Mouse (Mus musculus): ENCODE results near the gene Slfn2. TPM values are rescaled to one million over a fixed set of nuclear protein-coding genes. Genes with fewer than 3 reads are reported as not detected.
A peak's percentile ranks its signal among the peaks of the same experiment; 100 is the strongest.
"Not testable (repeated sequence)": the region's sequence is repeated elsewhere in the genome, so short reads cannot be mapped to it uniquely, and the experiment has no call there.

The Slfn2 gene
- 0.89 and 1.6 TPM in 2 replicates for polyA plus RNA-seq (2014; fragmentation: Nextera tagmentation; extraction: Ambion mirVana)

DNA sequence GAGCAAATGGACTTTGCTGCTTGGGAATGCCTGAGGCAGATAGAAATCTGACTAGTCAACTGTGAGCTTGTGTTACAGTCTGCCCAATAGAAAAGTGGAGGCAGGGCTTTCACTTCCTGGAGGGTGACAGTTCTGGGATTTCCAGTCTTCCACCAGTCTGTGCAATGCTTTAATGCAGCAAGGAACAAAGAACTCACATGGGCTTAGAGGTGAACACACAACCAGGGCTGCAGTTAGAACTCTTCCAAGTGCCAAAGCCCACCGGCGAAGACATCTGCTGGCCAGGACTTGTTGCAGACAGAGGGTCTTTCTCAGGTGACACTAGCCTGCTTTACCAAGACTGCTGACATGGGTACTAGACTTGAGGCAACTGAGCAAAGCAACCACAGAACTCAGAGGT, at the start of gene Slfn2:
Gene Slfn2, plus strand, starts transcription at position 167 of the 400 bp plus-strand sequence.
- Histone ChIP-seq H3K4me1 (replicated peaks; ENCODE audit: control insufficient read depth, insufficient read depth, low read length) (no peaks in the 10 kb centered on the region; the same call in 1 of the 2 replicates), H3K9ac (ENCODE audit: low read length) (no peak within 1 kb of the TSS), H3K36me3 (ENCODE audit: control insufficient read depth, insufficient read depth, low read length) (no peaks in the 10 kb centered on the region), H3K27me3 (ENCODE audit: control insufficient read depth, insufficient read depth, low read length) (no peaks in the 10 kb centered on the region), H3K9me3 (ENCODE audit: control insufficient read depth, low read length) (no peaks in the 10 kb centered on the region), H3K27ac (ENCODE audit: low read depth, low read length) (no peak within 1 kb of the TSS), H3K4me3 (ENCODE audit: low read depth, low read length) (no peak within 1 kb of the TSS), H3K4me2 (ENCODE audit: low read depth, low read length, severe bottlenecking) (no peak within 1 kb of the TSS)
- ATAC-seq (replicated peaks; ENCODE audit: low FRiP score): no peak
- WGBS: 77% methylated on average over 2 of the region's 2 CpGs
- DNase-seq (ENCODE audit: low spot score): no peak

GRCm38 (mm10) chr11:83016093-83016492, 48.8 kb upstream of the Slfn2 start:
- Histone ChIP-seq H3K9me3 (ENCODE audit: control insufficient read depth, low read length) (no peaks in the 10 kb centered on the region), H3K4me2 (ENCODE audit: low read depth, low read length, severe bottlenecking) (no peak overlapping the region), H3K36me3 (ENCODE audit: control insufficient read depth, insufficient read depth, low read length) (no peaks in the 10 kb centered on the region), H3K4me1 (replicated peaks; ENCODE audit: control insufficient read depth, insufficient read depth, low read length) (no peaks in the 10 kb centered on the region), H3K9ac (ENCODE audit: low read length) (no peak overlapping the region), H3K27me3 (ENCODE audit: control insufficient read depth, insufficient read depth, low read length) (no peaks in the 10 kb centered on the region), H3K4me3 (ENCODE audit: low read depth, low read length) (no peak overlapping the region), H3K27ac (ENCODE audit: low read depth, low read length) (no peak overlapping the region)
- DNase-seq (ENCODE audit: low spot score) (no peak), ATAC-seq (replicated peaks; ENCODE audit: low FRiP score) (no peak)

- H3K4me3 ChIP-seq (ENCODE audit: low read depth, low read length); H3K4me2 ChIP-seq (ENCODE audit: low read depth, low read length, severe bottlenecking); H3K9me3 ChIP-seq (ENCODE audit: control insufficient read depth, low read length); H3K27ac ChIP-seq (ENCODE audit: low read depth, low read length); ATAC-seq (replicated peaks; ENCODE audit: low FRiP score); DNase-seq (ENCODE audit: low spot score); H3K9ac ChIP-seq (ENCODE audit: low read length); H3K27me3 ChIP-seq (ENCODE audit: control insufficient read depth, insufficient read depth, low read length); H3K36me3 ChIP-seq (ENCODE audit: control insufficient read depth, insufficient read depth, low read length); H3K4me1 ChIP-seq (replicated peaks; ENCODE audit: control insufficient read depth, insufficient read depth, low read length): not testable (repeated sequence)
- WGBS: 81% methylated on average over 18 of the region's 18 CpGs
Measured at GRCm38 (mm10) chr11:83019561-83020519, 45.1 kb upstream of the Slfn2 start.

- Histone ChIP-seq H3K27ac (ENCODE audit: low read depth, low read length) (no peak within 1 kb of the TSS), H3K36me3 (ENCODE audit: control insufficient read depth, insufficient read depth, low read length) (no peaks in the 10 kb centered on the region), H3K9me3 (ENCODE audit: control insufficient read depth, low read length) (no peaks in the 10 kb centered on the region), H3K27me3 (ENCODE audit: control insufficient read depth, insufficient read depth, low read length) (no peaks in the 10 kb centered on the region), H3K9ac (ENCODE audit: low read length) (no peak within 1 kb of the TSS), H3K4me1 (replicated peaks; ENCODE audit: control insufficient read depth, insufficient read depth, low read length) (no peaks in the 10 kb centered on the region), H3K4me2 (ENCODE audit: low read depth, low read length, severe bottlenecking) (no peak within 1 kb of the TSS), H3K4me3 (ENCODE audit: low read depth, low read length) (no peak within 1 kb of the TSS)
- DNase-seq (ENCODE audit: low spot score) (no peak), ATAC-seq (replicated peaks; ENCODE audit: low FRiP score) (no peak)
- 83% methylated on average over 5 of the region's 5 CpGs for WGBS
Measured at GRCm38 (mm10) chr11:83020621-83021020, 44.3 kb upstream of the Slfn2 start, which contains the start of gene Slfn8. Gene Slfn8, minus strand, starts transcription at chr11:83020810.

DNA sequence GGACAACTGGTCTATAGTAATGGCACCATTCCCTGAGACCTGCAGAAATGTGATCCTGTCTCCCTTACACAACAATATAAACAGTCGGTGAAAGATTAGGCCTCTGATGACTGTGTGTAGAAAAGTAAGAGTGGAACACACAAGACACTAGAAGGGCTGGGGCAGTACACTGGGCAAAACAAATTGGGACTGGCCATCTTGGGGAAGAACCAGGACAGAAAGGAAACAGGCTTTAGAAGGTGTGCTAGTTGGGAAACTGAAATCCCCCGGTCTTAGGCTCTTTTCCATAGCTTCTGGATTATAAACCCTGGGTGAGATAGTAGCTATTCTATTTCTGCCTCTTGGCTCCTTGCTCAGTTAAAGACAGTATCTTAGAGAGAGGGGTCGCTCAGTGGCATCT, 26.2 kb upstream of the Slfn2 start:
- H3K27ac ChIP-seq (ENCODE audit: low read depth, low read length); H3K4me1 ChIP-seq (replicated peaks; ENCODE audit: control insufficient read depth, insufficient read depth, low read length); H3K36me3 ChIP-seq (ENCODE audit: control insufficient read depth, insufficient read depth, low read length); DNase-seq (ENCODE audit: low spot score); ATAC-seq (replicated peaks; ENCODE audit: low FRiP score); H3K9me3 ChIP-seq (ENCODE audit: control insufficient read depth, low read length); H3K9ac ChIP-seq (ENCODE audit: low read length); H3K4me2 ChIP-seq (ENCODE audit: low read depth, low read length, severe bottlenecking); H3K4me3 ChIP-seq (ENCODE audit: low read depth, low read length); H3K27me3 ChIP-seq (ENCODE audit: control insufficient read depth, insufficient read depth, low read length): not testable (repeated sequence)
- 88% methylated on average over 3 of the region's 3 CpGs for WGBS

- ATAC-seq (replicated peaks; ENCODE audit: low FRiP score) (no peak), DNase-seq (ENCODE audit: low spot score) (no peak)
- Histone ChIP-seq H3K27me3 (ENCODE audit: control insufficient read depth, insufficient read depth, low read length) (no peaks in the 10 kb centered on the region), H3K4me1 (replicated peaks; ENCODE audit: control insufficient read depth, insufficient read depth, low read length) (no peaks in the 10 kb centered on the region), H3K9me3 (ENCODE audit: control insufficient read depth, low read length) (no peaks in the 10 kb centered on the region), H3K36me3 (ENCODE audit: control insufficient read depth, insufficient read depth, low read length) (no peaks in the 10 kb centered on the region), H3K9ac (ENCODE audit: low read length) (no peak overlapping the region), H3K4me3 (ENCODE audit: low read depth, low read length) (no peak overlapping the region), H3K27ac (ENCODE audit: low read depth, low read length) (no peak overlapping the region), H3K4me2 (ENCODE audit: low read depth, low read length, severe bottlenecking) (no peak overlapping the region)
- WGBS: 23% methylated on average over 1 of the region's 1 CpGs
Measured at GRCm38 (mm10) chr11:83039156-83039555, 25.8 kb upstream of the Slfn2 start.

DNA sequence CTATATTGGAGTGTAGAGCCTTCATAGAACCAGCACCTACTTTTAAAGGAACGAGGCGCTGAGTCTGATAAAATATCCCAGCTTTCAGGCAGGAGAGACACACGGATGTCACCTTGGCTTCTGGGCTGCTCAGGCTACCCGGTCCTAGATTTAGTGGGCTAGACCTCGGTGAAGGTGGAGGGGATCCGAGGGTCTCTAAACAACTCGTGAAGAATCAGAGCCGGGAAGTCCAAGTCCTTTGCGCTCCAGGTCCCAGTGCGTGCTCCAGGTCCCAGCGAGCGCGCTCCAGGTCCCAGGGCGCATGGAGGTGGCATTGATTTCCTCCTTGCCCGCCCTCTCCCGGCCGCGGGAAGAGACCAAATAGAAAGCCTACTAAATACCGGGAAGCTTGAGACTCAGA, 25.1 kb upstream of the Slfn2 start:
- no peak overlapping the region for H3K9ac ChIP-seq (ENCODE audit: low read length)
- H3K4me3 ChIP-seq (ENCODE audit: low read depth, low read length): no peak overlapping the region
- no peaks in the 10 kb centered on the region for H3K27me3 ChIP-seq (ENCODE audit: control insufficient read depth, insufficient read depth, low read length)
- no peak for DNase-seq (ENCODE audit: low spot score)
- 0 out of 2 replicates have a peak overlapping the region, but pooled peaks have one; percentile 12 for H3K4me2 ChIP-seq (ENCODE audit: low read depth, low read length, severe bottlenecking)
- ATAC-seq (replicated peaks; ENCODE audit: low FRiP score): no peak
- WGBS: 9% methylated on average over 19 of the region's 19 CpGs
- H3K27ac ChIP-seq (ENCODE audit: low read depth, low read length): no peak overlapping the region
- no peaks in the 10 kb centered on the region for H3K4me1 ChIP-seq (replicated peaks; ENCODE audit: control insufficient read depth, insufficient read depth, low read length)
- H3K9me3 ChIP-seq (ENCODE audit: control insufficient read depth, low read length): no peaks in the 10 kb centered on the region
- H3K36me3 ChIP-seq (ENCODE audit: control insufficient read depth, insufficient read depth, low read length): no peaks in the 10 kb centered on the region

GRCm38 (mm10) chr11:83040325-83040724, 24.6 kb upstream of the Slfn2 start:
- ATAC-seq (replicated peaks; ENCODE audit: low FRiP score) (no peak), DNase-seq (ENCODE audit: low spot score) (no peak)
- 21% methylated on average over 1 of the region's 1 CpGs for WGBS
- Histone ChIP-seq H3K27ac (ENCODE audit: low read depth, low read length) (no peak overlapping the region), H3K9me3 (ENCODE audit: control insufficient read depth, low read length) (no peaks in the 10 kb centered on the region), H3K9ac (ENCODE audit: low read length) (no peak overlapping the region), H3K4me1 (replicated peaks; ENCODE audit: control insufficient read depth, insufficient read depth, low read length) (no peaks in the 10 kb centered on the region), H3K27me3 (ENCODE audit: control insufficient read depth, insufficient read depth, low read length) (no peaks in the 10 kb centered on the region), H3K4me3 (ENCODE audit: low read depth, low read length) (no peak overlapping the region), H3K36me3 (ENCODE audit: control insufficient read depth, insufficient read depth, low read length) (no peaks in the 10 kb centered on the region), H3K4me2 (ENCODE audit: low read depth, low read length, severe bottlenecking) (no peak overlapping the region)

DNA sequence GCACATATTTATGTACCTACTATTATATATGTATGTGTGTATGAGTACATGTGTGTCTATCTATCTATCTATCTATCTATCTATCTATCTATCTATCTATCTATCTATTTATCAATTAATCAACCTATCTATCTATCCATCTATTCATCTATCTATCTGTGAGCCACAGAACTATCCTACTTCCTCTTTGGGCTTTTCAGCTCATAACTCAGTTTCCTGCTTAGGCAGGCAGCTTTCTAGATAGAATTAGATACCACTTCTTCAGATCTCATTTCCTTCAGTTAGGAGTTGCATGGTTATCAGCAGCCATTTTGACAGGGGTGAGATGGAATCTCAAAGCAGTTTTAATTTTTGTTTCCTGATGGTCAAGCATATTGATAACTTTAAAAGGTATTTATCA, 23.9 kb upstream of the Slfn2 start:
- no peak for ATAC-seq (replicated peaks; ENCODE audit: low FRiP score)
- no peaks in the 10 kb centered on the region for H3K9me3 ChIP-seq (ENCODE audit: control insufficient read depth, low read length)

More for the DNA sequence above, 23.9 kb upstream of the Slfn2 start:
- Histone ChIP-seq H3K27ac (ENCODE audit: low read depth, low read length) (no peak overlapping the region), H3K27me3 (ENCODE audit: control insufficient read depth, insufficient read depth, low read length) (no peaks in the 10 kb centered on the region), H3K36me3 (ENCODE audit: control insufficient read depth, insufficient read depth, low read length) (no peaks in the 10 kb centered on the region), H3K4me1 (replicated peaks; ENCODE audit: control insufficient read depth, insufficient read depth, low read length) (no peaks in the 10 kb centered on the region), H3K9ac (ENCODE audit: low read length) (no peak overlapping the region), H3K4me3 (ENCODE audit: low read depth, low read length) (no peak overlapping the region), H3K4me2 (ENCODE audit: low read depth, low read length, severe bottlenecking) (no peak overlapping the region)
- DNase-seq (ENCODE audit: low spot score): no peak

All from forebrain, embryonic 11.5 days (tissue).